Mouse (Mus musculus) forebrain, embryonic 12.5 days (tissue): ENCODE results near the gene Pkp2. TPM values are rescaled to one million over a fixed set of nuclear protein-coding genes. Genes with fewer than 3 reads are reported as not detected.

Experiments
- ATAC-seq: fragments of 200-750 bp; cut with Nextera tagmentation; 2 replicates; pipeline ENCODE4 v1.8.0; 2017; ENCODE audit warnings: moderate TSS enrichment; ENCODE audit not compliant: low FRiP score
- H3K27ac ChIP-seq: fragments of 300-500 bp; sonication (generic); 2 replicates; pipeline ENCODE4 v1.5.1; 2016; ENCODE audit warnings: mild to moderate bottlenecking
- H3K27me3 ChIP-seq: fragments of 300-500 bp; sonication (generic); 2 replicates; pipeline ENCODE4 v1.6.1; 2016; ENCODE audit warnings: mild to moderate bottlenecking
- H3K36me3 ChIP-seq: fragments of 300-500 bp; sonication (generic); replicated peaks from 2 replicates; pipeline ENCODE4 v1.6.1; 2016; ENCODE audit warnings: mild to moderate bottlenecking
- H3K4me1 ChIP-seq: fragments of 300-500 bp; sonication (generic); 2 replicates; pipeline ENCODE4 v1.6.1; 2016
- H3K4me2 ChIP-seq: fragments of 300-500 bp; sonication (generic); 2 replicates; pipeline ENCODE4 v1.6.1; 2016; ENCODE audit warnings: mild to moderate bottlenecking, moderate library complexity
- H3K4me3 ChIP-seq: fragments of 300-500 bp; sonication (generic); replicated peaks from 2 replicates; pipeline ENCODE4 v1.5.1; 2016; ENCODE audit warnings: mild to moderate bottlenecking
- H3K9ac ChIP-seq: fragments of 300-500 bp; sonication (generic); 2 replicates; pipeline ENCODE4 v1.6.1; 2016; ENCODE audit warnings: mild to moderate bottlenecking
- H3K9me3 ChIP-seq: fragments of 300-500 bp; sonication (generic); 2 replicates; pipeline ENCODE4 v1.6.1; 2016
- WGBS: fragments of 180-500 bp; shearing (Covaris S2); methylation state at CpG from one replicate; pipeline ENCODE4 v1.1.7; 2016; 5-methylcytosine and 5-hydroxymethylcytosine counted together
- polyA plus RNA-seq: library from polyadenylated mRNA; unstranded; fragments of >200 nt; fragmentation: Nextera tagmentation; extraction: Ambion mirVana; gene quantifications from 2 replicates; pipeline ENCODE4 v1.2.1, GENCODE M21; 2016

Gene Pkp2
- polyA plus RNA-seq, 1 experiment from 2014 or later: 2.9 TPM

DNA sequence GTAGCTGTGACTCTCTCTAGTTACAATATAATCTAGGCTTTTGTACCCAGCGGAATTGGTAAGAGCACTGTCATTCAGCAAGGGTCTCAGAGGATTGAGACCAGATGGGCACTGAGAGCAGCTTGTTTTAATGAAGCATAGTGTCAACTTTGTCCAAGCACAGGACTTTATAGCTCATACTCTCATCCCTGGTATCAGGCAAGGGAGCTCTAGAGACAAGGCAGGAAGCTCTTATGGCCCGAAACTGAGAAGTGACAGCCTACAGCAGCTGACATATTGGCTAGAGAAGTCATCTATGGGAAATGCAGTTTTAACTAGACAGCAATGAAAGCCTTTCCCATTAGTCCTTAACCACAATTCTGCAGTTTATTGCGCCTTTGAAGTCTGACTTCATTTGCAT lies 59.9 kb downstream of the Pkp2 start:
- Histone ChIP-seq H3K9ac (no peak overlapping the region), H3K27me3 (no peaks in the 10 kb centered on the region), H3K9me3 (no peaks in the 10 kb centered on the region), H3K4me2 (no peak overlapping the region), H3K4me1 (peaks cover 8% of the 10 kb centered on the region), H3K27ac (no peak overlapping the region), H3K4me3 (no peak overlapping the region), H3K36me3 (no peaks in the 10 kb centered on the region)
- ATAC-seq: peak; percentile 49; the same call in 1 of the 2 replicates
- 31% methylated on average over 3 of the region's 3 CpGs for WGBS

DNA sequence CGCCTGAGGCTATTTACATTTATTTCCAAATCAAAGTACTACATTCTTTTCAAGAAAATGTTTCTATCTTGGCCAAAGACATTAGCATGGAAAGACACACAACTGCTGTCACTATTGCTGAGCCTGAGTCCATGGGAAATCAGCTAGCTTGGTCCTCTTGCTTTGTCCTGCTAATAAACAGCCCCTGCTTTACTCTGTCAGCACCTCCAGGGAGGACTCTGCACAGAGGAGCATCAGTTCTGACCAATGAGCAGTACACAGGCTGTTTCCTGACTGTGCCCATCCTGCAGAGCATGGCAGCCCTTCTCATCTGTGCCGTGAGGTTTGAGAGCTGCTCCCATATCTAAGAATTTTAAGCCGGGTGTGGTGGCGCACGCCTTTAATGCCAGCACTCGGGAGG lies 60.6 kb downstream of the Pkp2 start:
- Histone ChIP-seq H3K9ac (no peak overlapping the region), H3K4me1 (peaks cover 8% of the 10 kb centered on the region), H3K27me3 (no peaks in the 10 kb centered on the region), H3K27ac (no peak overlapping the region), H3K4me2 (no peak overlapping the region), H3K9me3 (no peaks in the 10 kb centered on the region), H3K4me3 (no peak overlapping the region), H3K36me3 (no peaks in the 10 kb centered on the region)
- ATAC-seq: peak; percentile 51; the same call in 1 of the 2 replicates
- 78% methylated on average over 6 of the region's 6 CpGs for WGBS

DNA sequence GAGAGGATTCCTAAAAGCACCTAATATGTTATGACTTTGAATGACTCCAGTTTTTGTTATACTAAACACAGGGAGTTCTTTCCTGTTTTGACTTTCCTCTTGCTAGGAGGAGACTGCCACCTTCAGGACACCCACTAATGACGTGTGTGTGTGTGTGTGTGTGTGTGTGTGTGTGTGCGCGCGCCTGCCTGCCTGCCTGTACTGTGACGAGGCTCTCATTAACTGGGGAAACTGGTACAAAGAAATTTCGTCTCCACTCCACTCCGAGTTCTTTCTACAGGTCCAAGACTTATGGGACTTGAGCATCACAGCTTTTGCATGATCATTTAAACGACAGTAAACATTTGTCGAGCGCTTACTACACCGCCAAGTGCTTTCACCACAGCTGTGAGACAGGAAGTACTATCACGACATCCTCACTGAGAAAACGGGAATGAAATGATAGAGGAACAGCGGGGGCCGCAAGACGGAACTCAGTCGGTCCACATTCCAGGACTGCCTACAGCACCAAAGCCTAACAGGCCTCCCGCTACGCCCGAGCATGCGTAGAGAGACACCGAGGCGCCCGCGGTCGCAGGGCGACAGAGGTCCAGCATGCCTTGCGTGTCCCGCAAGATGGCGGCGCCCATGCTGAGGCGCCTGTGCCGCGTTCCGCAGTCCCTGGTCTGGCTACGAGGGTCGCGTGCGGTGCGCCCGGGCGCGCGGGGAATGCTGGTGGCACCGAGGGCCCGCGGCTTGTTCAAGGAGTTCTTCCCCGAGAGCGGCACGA lies 89.4 kb downstream of the Pkp2 start, which contains the start of gene Yars2:
TSS of gene Yars2 (plus strand) at position 597 of the 769 bp plus-strand sequence.
- H3K36me3 ChIP-seq: peaks cover 16% of the 10 kb centered on the region

DNA sequence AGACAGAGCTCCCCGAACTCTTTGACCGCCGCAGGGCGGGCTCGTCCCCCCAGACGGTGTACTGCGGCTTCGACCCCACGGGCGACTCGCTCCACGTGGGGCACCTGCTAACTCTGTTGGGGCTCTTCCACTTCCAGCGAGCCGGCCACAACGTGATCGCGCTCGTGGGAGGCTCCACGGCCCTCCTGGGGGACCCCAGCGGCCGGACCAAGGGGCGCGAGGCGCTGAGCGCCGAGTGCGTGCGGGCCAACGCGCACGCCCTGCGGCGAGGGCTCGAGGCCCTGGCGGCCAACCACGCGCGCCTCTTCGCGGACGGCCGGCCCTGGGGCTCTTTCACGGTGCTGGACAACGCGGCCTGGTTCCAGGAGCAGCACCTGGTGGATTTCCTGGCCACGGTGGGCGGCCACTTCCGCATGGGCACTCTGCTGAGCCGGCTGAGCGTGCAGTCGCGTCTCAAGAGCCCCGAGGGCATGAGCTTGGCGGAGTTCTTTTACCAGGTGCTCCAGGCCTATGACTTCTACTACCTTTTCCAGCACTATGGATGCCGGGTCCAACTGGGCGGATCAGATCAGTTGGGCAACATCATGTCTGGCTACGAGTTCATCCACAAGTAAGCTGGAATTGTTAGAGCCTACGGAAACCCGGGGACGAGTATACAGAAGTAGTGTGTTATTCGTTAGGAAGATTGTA lies 90.2 kb downstream of the Pkp2 start:
- WGBS: under 1% methylated on average over 59 of the region's 61 CpGs
- Histone ChIP-seq H3K4me2 (peak overlapping the region; percentile 78), H3K36me3 (peaks cover 19% of the 10 kb centered on the region), H3K4me3 (peak overlapping the region; percentile 95), H3K9me3 (no peaks in the 10 kb centered on the region), H3K27me3 (no peaks in the 10 kb centered on the region), H3K4me1 (peaks cover 15% of the 10 kb centered on the region), H3K9ac (peak overlapping the region; percentile 85), H3K27ac (peak overlapping the region; percentile 91)
- peak; percentile 66 for ATAC-seq

More for the DNA sequence above, 89.4 kb downstream of the Pkp2 start, which contains the start of gene Yars2:
- Histone ChIP-seq H3K9me3 (no peaks in the 10 kb centered on the region), H3K27me3 (no peaks in the 10 kb centered on the region), H3K9ac (peak within 1 kb of the TSS; percentile 85), H3K27ac (peak within 1 kb of the TSS; percentile 91), H3K4me1 (peaks cover 15% of the 10 kb centered on the region), H3K4me3 (peak within 1 kb of the TSS; percentile 95), H3K4me2 (peak within 1 kb of the TSS; percentile 78)
- peak; percentile 98 for ATAC-seq
- WGBS: under 1% methylated on average over 50 of the region's 50 CpGs

DNA sequence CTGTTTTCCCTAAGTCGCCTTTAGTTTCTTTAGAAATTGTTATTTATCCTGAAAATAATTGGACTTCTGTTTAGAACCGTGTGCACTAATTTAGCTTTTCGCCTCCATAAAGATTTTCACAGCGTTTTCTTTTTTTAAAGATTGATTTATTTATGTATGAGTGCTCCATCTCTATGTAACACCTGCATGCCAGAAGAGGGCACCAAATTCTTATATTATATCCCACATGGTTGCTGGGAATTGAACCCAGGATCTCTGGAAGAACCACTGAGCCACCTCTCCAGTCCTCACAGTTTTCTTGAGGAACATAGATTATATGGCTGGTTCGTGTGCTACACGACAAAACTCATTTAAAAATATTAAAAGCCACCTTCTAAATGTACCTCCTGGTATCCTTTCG lies 90.8 kb downstream of the Pkp2 start:
- Histone ChIP-seq H3K4me1 (peaks cover 15% of the 10 kb centered on the region), H3K27ac (no peak overlapping the region), H3K9ac (peak overlapping the region; percentile 85), H3K4me3 (peak overlapping the region; percentile 95), H3K4me2 (peak overlapping the region; percentile 78), H3K27me3 (no peaks in the 10 kb centered on the region), H3K36me3 (peaks cover 21% of the 10 kb centered on the region), H3K9me3 (no peaks in the 10 kb centered on the region)
- ATAC-seq: no peak
- WGBS: 21% methylated on average over 7 of the region's 7 CpGs

DNA sequence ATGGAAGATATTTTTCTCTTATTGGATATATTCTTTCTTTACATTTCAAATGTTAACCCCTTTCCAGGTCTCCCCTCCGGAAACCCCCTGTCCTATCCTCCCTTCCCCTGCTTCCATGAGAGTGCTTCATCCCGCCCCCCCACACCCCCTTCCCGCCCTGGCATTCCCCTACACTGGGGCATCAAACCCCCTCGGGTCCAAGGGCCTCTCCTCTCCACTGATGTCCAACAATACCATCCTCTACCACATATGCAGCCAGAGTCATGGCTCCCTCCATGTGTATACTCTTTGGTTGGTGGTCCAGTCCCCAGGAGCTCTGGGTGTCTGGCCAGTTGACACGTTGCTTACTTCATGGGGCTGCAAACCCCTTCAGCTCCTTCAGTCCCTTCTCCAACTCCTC lies 98.2 kb downstream of the Pkp2 start:
- Histone ChIP-seq H3K4me1 (no peaks in the 10 kb centered on the region), H3K27ac (no peak overlapping the region), H3K27me3 (no peaks in the 10 kb centered on the region), H3K4me2 (no peak overlapping the region), H3K9ac (no peak overlapping the region), H3K9me3 (no peaks in the 10 kb centered on the region), H3K4me3 (no peak overlapping the region), H3K36me3 (peaks cover 62% of the 10 kb centered on the region)
- 84% methylated on average over 5 of the region's 5 CpGs for WGBS
- no peak for ATAC-seq

Other genes starting within 250 kb of the Pkp2 start
- gene Yars2, start 89.6 kb downstream of the Pkp2 start, polyA plus RNA-seq: 38.6 and 42.3 TPM in 2 replicates
- 77.8 and 80.5 TPM in 2 replicates for gene Dnm1l, start 145.6 kb downstream of the Pkp2 start, polyA plus RNA-seq